ENCODE assay signal across 10 mouse cellular contexts in genomic region chrX:60825181-60826080, GRCm38 (mm10).
DNase-seq lines count a peak whose midpoint lies in the region; ATAC-seq lines count a peak whose summit lies in the region.
"Had no signal": no experiment of that assay in that cellular context is flagged by ENCODE, and none has a peak within 500 bp of the region (broad histone marks: within the 10 kb centered on the region; RNA-seq: fewer than 3 reads in every experiment).

No protein-coding gene starts in this region.

- peak; percentile 89 for ATAC-seq in hindbrain, embryonic 14.5 days (ENCODE audit: low FRiP score)
- peak; percentile 96 for ATAC-seq in hindbrain, embryonic 16.5 days
- ATAC-seq in erythroblast, adult 5-6 weeks (replicated peaks; ENCODE audit: low FRiP score, poor library complexity, severe bottlenecking): no peak
- no peak for ATAC-seq in liver, embryonic 12.5 days

- H3K9me3 ChIP-seq in hindbrain, embryonic 14.5 days (ENCODE audit: control insufficient read depth, low read length): no peaks in the 10 kb centered on the region
- H3K9me3 ChIP-seq in hindbrain, embryonic 10.5 days: no peaks in the 10 kb centered on the region
- H3K9me3 ChIP-seq in hindbrain, embryonic 16.5 days (ENCODE audit: control insufficient read depth, low read length): no peaks in the 10 kb centered on the region
- no peaks in the 10 kb centered on the region for H3K9me3 ChIP-seq in liver, embryonic 12.5 days (replicated peaks)
- H3K9me3 ChIP-seq: embryonic facial prominence, embryonic 15.5 days; limb, embryonic 12.5 days had no signal

- 68% methylated on average over 9 of the region's 9 CpGs for WGBS in hindbrain, embryonic 14.5 days
- 82% methylated on average over 9 of the region's 9 CpGs for WGBS in hindbrain, embryonic 10.5 days
- 47% methylated on average over 9 of the region's 9 CpGs for WGBS in hindbrain, embryonic 16.5 days
- 57% methylated on average over 9 of the region's 9 CpGs for WGBS in liver, embryonic 12.5 days (ENCODE audit: insufficient replicate concordance)

- H3K36me3 ChIP-seq in hindbrain, embryonic 14.5 days (replicated peaks; ENCODE audit: control insufficient read depth, insufficient read depth): no peaks in the 10 kb centered on the region
- H3K36me3 ChIP-seq in hindbrain, embryonic 10.5 days: no peaks in the 10 kb centered on the region
- H3K36me3 ChIP-seq in hindbrain, embryonic 16.5 days (ENCODE audit: control insufficient read depth, insufficient read depth, low read length): no peaks in the 10 kb centered on the region
- H3K36me3 ChIP-seq in liver, embryonic 12.5 days: no peaks in the 10 kb centered on the region
- H3K36me3 ChIP-seq: embryonic facial prominence, embryonic 15.5 days; limb, embryonic 12.5 days had no signal

- peak; percentile 52 for DNase-seq in hindbrain, embryonic 14.5 days (ENCODE audit: low spot score)
- DNase-seq in hindbrain, embryonic 10.5 days (ENCODE audit: low spot score): no peak
- peak; percentile 3 to 27 for DNase-seq in adrenal gland, adult 18-20 months (ENCODE audit: low spot score in 2 of 2)
- peak; percentile 3 for DNase-seq in cerebellum, adult 9-10 months
- DNase-seq in ovary, adult 18-20 months (ENCODE audit: low spot score): peak; percentile 15

- no peak overlapping the region for H3K4me2 ChIP-seq in hindbrain, embryonic 14.5 days (replicated peaks)
- no peak overlapping the region for H3K4me2 ChIP-seq in hindbrain, embryonic 16.5 days (ENCODE audit: low read length)
- no peak overlapping the region for H3K4me2 ChIP-seq in liver, embryonic 12.5 days
- H3K4me2 ChIP-seq: embryonic facial prominence, embryonic 15.5 days; limb, embryonic 12.5 days had no signal

- no peaks in the 10 kb centered on the region for H3K27me3 ChIP-seq in hindbrain, embryonic 14.5 days (ENCODE audit: control insufficient read depth, insufficient read depth, low read length)
- 0 out of 2 replicates have a peak, but pooled peaks cover 5% of the 10 kb centered on the region for H3K27me3 ChIP-seq in hindbrain, embryonic 10.5 days (ENCODE audit: insufficient read depth, poor library complexity, severe bottlenecking)
- no peaks in the 10 kb centered on the region for H3K27me3 ChIP-seq in hindbrain, embryonic 16.5 days (replicated peaks; ENCODE audit: control insufficient read depth, insufficient read depth, low read length)
- H3K27me3 ChIP-seq in liver, embryonic 12.5 days (replicated peaks): no peaks in the 10 kb centered on the region
- H3K27me3 ChIP-seq: embryonic facial prominence, embryonic 15.5 days; limb, embryonic 12.5 days had no signal

- H3K27ac ChIP-seq in hindbrain, embryonic 14.5 days: no peak overlapping the region
- no peak overlapping the region for H3K27ac ChIP-seq in hindbrain, embryonic 10.5 days
- H3K27ac ChIP-seq in hindbrain, embryonic 16.5 days (ENCODE audit: low read depth, low read length): no peak overlapping the region
- H3K27ac ChIP-seq in liver, embryonic 12.5 days: no peak overlapping the region
- H3K27ac ChIP-seq: embryonic facial prominence, embryonic 15.5 days; limb, embryonic 12.5 days had no signal

- no peaks in the 10 kb centered on the region for H3K4me1 ChIP-seq in hindbrain, embryonic 14.5 days (replicated peaks; ENCODE audit: control insufficient read depth, insufficient read depth, low read length)
- H3K4me1 ChIP-seq in hindbrain, embryonic 10.5 days (replicated peaks): no peaks in the 10 kb centered on the region
- no peaks in the 10 kb centered on the region for H3K4me1 ChIP-seq in hindbrain, embryonic 16.5 days (ENCODE audit: control insufficient read depth, insufficient read depth, low read depth, low read length)
- no peaks in the 10 kb centered on the region for H3K4me1 ChIP-seq in liver, embryonic 12.5 days
- H3K4me1 ChIP-seq: embryonic facial prominence, embryonic 15.5 days; limb, embryonic 12.5 days had no signal

- H3K4me3 ChIP-seq in hindbrain, embryonic 14.5 days (replicated peaks; ENCODE audit: low read length): no peak overlapping the region
- no peak overlapping the region for H3K4me3 ChIP-seq in hindbrain, embryonic 10.5 days
- H3K4me3 ChIP-seq in hindbrain, embryonic 16.5 days (ENCODE audit: low read length): no peak overlapping the region
- H3K4me3 ChIP-seq in liver, embryonic 12.5 days: no peak overlapping the region
- H3K4me3 ChIP-seq: embryonic facial prominence, embryonic 15.5 days; limb, embryonic 12.5 days had no signal

- no peak overlapping the region for H3K9ac ChIP-seq in hindbrain, embryonic 14.5 days
- H3K9ac ChIP-seq in hindbrain, embryonic 16.5 days (ENCODE audit: low read depth, low read length): no peak overlapping the region
- H3K9ac ChIP-seq in liver, embryonic 12.5 days: no peak overlapping the region
- H3K9ac ChIP-seq: embryonic facial prominence, embryonic 15.5 days; limb, embryonic 12.5 days had no signal

Comparison
In these comparisons a context has a peak if more than half of its experiments do, and no peak if none do; other contexts are left out.
1. ATAC-seq: peak in hindbrain, embryonic 14.5 days (single experiment) and hindbrain, embryonic 16.5 days (single experiment); none in erythroblast, adult 5-6 weeks (single experiment) and liver, embryonic 12.5 days (single experiment).